Mouse (Mus musculus): ENCODE data around the gene Fat3. TPM values are rescaled to one million over a fixed set of nuclear protein-coding genes. Genes with fewer than 3 reads are reported as not detected.

Gene Fat3
- under 1 TPM; 0.28 to 0.49 (median 0.48) TPM for total RNA-seq (2022)

GRCm38 (mm10) chr9:16501186-16501711 lies at the start of gene Fat3:
Gene Fat3 (minus strand): TSS chr9:16501285.
- DNase-seq (ENCODE audit: low spot score): no peak

GRCm38 (mm10) chr9:16532884-16533283 lies 31.8 kb upstream of the Fat3 start:
- DNase-seq (ENCODE audit: low spot score): no peak

GRCm38 (mm10) chr9:16517543-16517942 lies 16.5 kb upstream of the Fat3 start:
- DNase-seq (ENCODE audit: low spot score): no peak

- no peak for DNase-seq (ENCODE audit: low spot score)
Measured at GRCm38 (mm10) chr9:16512005-16512404, 10.9 kb upstream of the Fat3 start.

- DNase-seq (ENCODE audit: low spot score): no peak
Measured at GRCm38 (mm10) chr9:16503776-16504175, 2.7 kb upstream of the Fat3 start.

- DNase-seq (ENCODE audit: low spot score): no peak
Measured at GRCm38 (mm10) chr9:16502673-16503343, 1.7 kb upstream of the Fat3 start.

- no peak for DNase-seq (ENCODE audit: low spot score)
Measured at GRCm38 (mm10) chr9:16501990-16502672, 1.0 kb upstream of the Fat3 start.

GRCm38 (mm10) chr9:16500382-16501185 lies 501 bp downstream of the Fat3 start:
- DNase-seq (ENCODE audit: low spot score): no peak

- DNase-seq (ENCODE audit: low spot score): no peak
Measured at GRCm38 (mm10) chr9:16499621-16500381, 1.3 kb downstream of the Fat3 start.

GRCm38 (mm10) chr9:16498876-16499275 lies 2.2 kb downstream of the Fat3 start:
- DNase-seq (ENCODE audit: low spot score): no peak

- DNase-seq (ENCODE audit: low spot score): no peak
Measured at GRCm38 (mm10) chr9:16497361-16497760, 3.7 kb downstream of the Fat3 start.

GRCm38 (mm10) chr9:16496331-16496730 lies 4.8 kb downstream of the Fat3 start:
- no peak for DNase-seq (ENCODE audit: low spot score)

GRCm38 (mm10) chr9:16489661-16490060 lies 11.4 kb downstream of the Fat3 start:
- DNase-seq (ENCODE audit: low spot score): no peak

GRCm38 (mm10) chr9:16487565-16487964 lies 13.5 kb downstream of the Fat3 start:
- DNase-seq (ENCODE audit: low spot score): no peak

GRCm38 (mm10) chr9:16486229-16486628 lies 14.9 kb downstream of the Fat3 start:
- DNase-seq (ENCODE audit: low spot score): no peak

GRCm38 (mm10) chr9:16485173-16485572 lies 15.9 kb downstream of the Fat3 start:
- DNase-seq (ENCODE audit: low spot score): no peak

GRCm38 (mm10) chr9:16484765-16485164 lies 16.3 kb downstream of the Fat3 start:
- DNase-seq (ENCODE audit: low spot score): no peak

GRCm38 (mm10) chr9:16461491-16461890 lies 39.6 kb downstream of the Fat3 start:
- DNase-seq (ENCODE audit: low spot score): no peak

GRCm38 (mm10) chr9:16460591-16460990 lies 40.5 kb downstream of the Fat3 start:
- DNase-seq (ENCODE audit: low spot score): no peak

GRCm38 (mm10) chr9:16441930-16442329 lies 59.2 kb downstream of the Fat3 start:
- DNase-seq (ENCODE audit: low spot score): peak; percentile 28

- DNase-seq (ENCODE audit: low spot score): peak; percentile 6
Measured at GRCm38 (mm10) chr9:16440638-16441037, 60.4 kb downstream of the Fat3 start.

Data from heart, adult 8-10 months (tissue).